Mouse (Mus musculus): Measurements from ENCODE around the gene Psmf1. TPM values are rescaled to one million over a fixed set of nuclear protein-coding genes. Genes with fewer than 3 reads are reported as not detected.

The Psmf1 gene
- polyA plus RNA-seq, 1 experiment from 2014 or later = 49.9 TPM

- 39% methylated on average over 46 of the region's 48 CpGs for WGBS
- Histone ChIP-seq H3K9ac (no peak overlapping the region), H3K9me3 (replicated peaks) (no peaks in the 10 kb centered on the region)
Observed at GRCm38 (mm10) chr2:151670026-151670967, 73.7 kb downstream of the Psmf1 start.

GRCm38 (mm10) chr2:151668433-151668832 lies 75.6 kb downstream of the Psmf1 start, which contains the start of gene Rad21l:
TSS of gene Rad21l (minus strand) at chr2:151668533.
- H3K9ac ChIP-seq = no peak within 1 kb of the TSS
- 73% methylated on average over 3 of the region's 3 CpGs for WGBS

More at GRCm38 (mm10) chr2:151670026-151670967, 73.7 kb downstream of the Psmf1 start:
- H3K4me2 ChIP-seq = peak overlapping the region; percentile 33
- peaks cover 4% of the 10 kb centered on the region; the same call in 1 of the 2 replicates for H3K27me3 ChIP-seq
- no peaks in the 10 kb centered on the region for H3K36me3 ChIP-seq (ENCODE audit: poor library complexity, severe bottlenecking)
- ATAC-seq = peak; percentile 57; the same call in 1 of the 2 replicates
- no peaks in the 10 kb centered on the region for H3K4me1 ChIP-seq
- H3K27ac ChIP-seq = no peak overlapping the region
- peak overlapping the region; percentile 0; the same call in 1 of the 2 replicates for H3K4me3 ChIP-seq

More at GRCm38 (mm10) chr2:151668433-151668832, 75.6 kb downstream of the Psmf1 start, which contains the start of gene Rad21l:
- Histone ChIP-seq H3K4me2 (no peak within 1 kb of the TSS), H3K27ac (no peak within 1 kb of the TSS), H3K27me3 (peaks cover 4% of the 10 kb centered on the region; the same call in 1 of the 2 replicates), H3K4me1 (no peaks in the 10 kb centered on the region), H3K9me3 (replicated peaks) (no peaks in the 10 kb centered on the region), H3K36me3 (ENCODE audit: poor library complexity, severe bottlenecking) (no peaks in the 10 kb centered on the region), H3K4me3 (no peak within 1 kb of the TSS)
- no peak for ATAC-seq

Other genes starting within 250 kb of the Psmf1 start
- 529 and 558 TPM in 2 replicates for gene Fkbp1a, start 201.7 kb downstream of the Psmf1 start, polyA plus RNA-seq (2015; fragmentation: Nextera tagmentation; extraction: Ambion mirVana)
- gene Sdcbp2, start 171.6 kb downstream of the Psmf1 start, polyA plus RNA-seq (2015; fragmentation: Nextera tagmentation; extraction: Ambion mirVana) = 0.35 and 0.58 TPM in 2 replicates
- gene Snph, start 111.6 kb downstream of the Psmf1 start, polyA plus RNA-seq (2015; fragmentation: Nextera tagmentation; extraction: Ambion mirVana) = 4.7 and 4.9 TPM in 2 replicates
- gene Rad21l, start 75.7 kb downstream of the Psmf1 start, polyA plus RNA-seq (2015; fragmentation: Nextera tagmentation; extraction: Ambion mirVana) = 0.10 TPM in 1 of 2 replicates, not detected in the other
- gene Tmem74b, start 42.2 kb downstream of the Psmf1 start, polyA plus RNA-seq (2015; fragmentation: Nextera tagmentation; extraction: Ambion mirVana) = 13.3 and 16.9 TPM in 2 replicates
- gene Rspo4, start 98.7 kb upstream of the Psmf1 start, polyA plus RNA-seq (2015; fragmentation: Nextera tagmentation; extraction: Ambion mirVana) = 0.06 TPM in 1 of 2 replicates, not detected in the other
- gene Angpt4, start 167.0 kb upstream of the Psmf1 start, polyA plus RNA-seq (2015; fragmentation: Nextera tagmentation; extraction: Ambion mirVana) = not detected in 2 replicates
- gene Fam110a, start 236.0 kb upstream of the Psmf1 start, polyA plus RNA-seq (2015; fragmentation: Nextera tagmentation; extraction: Ambion mirVana) = 88.9 and 99.0 TPM in 2 replicates

Measured in forebrain, embryonic 13.5 days (tissue).